Comparison of ENCODE assay signal across 14 mouse cellular contexts in genomic region chr7:34226846-34227245, GRCm38 (mm10). TPM values are rescaled to one million over a fixed set of nuclear protein-coding genes. Genes with fewer than 3 reads are reported as not detected.
A peak's percentile ranks its signal among the peaks of the same experiment; 100 is the strongest.
DNase-seq lines count a peak whose midpoint lies in the region; ATAC-seq and TF ChIP-seq lines count a peak whose summit lies in the region.
"Had no signal": no experiment of that assay in that cellular context is flagged by ENCODE, and none has a peak within 500 bp of the region (broad histone marks: within the 10 kb centered on the region; RNA-seq: fewer than 3 reads in every experiment).

No protein-coding gene starts in this region.

- peak overlapping the region; percentile 76 for H3K4me2 ChIP-seq in heart, embryonic 12.5 days
- no peak overlapping the region for H3K4me2 ChIP-seq in limb, embryonic 13.5 days (replicated peaks)
- peak overlapping the region; percentile 24; the same call in 1 of the 2 replicates for H3K4me2 ChIP-seq in liver, embryonic 14.5 days (ENCODE audit: low read depth)
- H3K4me2 ChIP-seq: hindbrain, embryonic 15.5 days had no signal

- TF ChIP-seq CTCF in MEL (IDR thresholded peaks at IDR 0.05 in 2 of 3, conservative IDR thresholded peaks at IDR 0.05 in 1 of 3; ENCODE audit: control insufficient read depth in 1 of 3, insufficient read depth in 1 of 3, low read depth in 2 of 3, low read length in 3 of 3, poor library complexity in 1 of 3, severe bottlenecking in 1 of 3): peak in 1 of 3 experiments; percentile 26; a peak in 2 of 6 replicates
- TF ChIP-seq CTCF in liver, embryonic 14.5 days (IDR thresholded peaks at IDR 0.05; ENCODE audit: low read depth): peak; percentile 51

- DNase-seq in heart, adult 8-10 months (ENCODE audit: low spot score): no peak
- no peak for DNase-seq in limb, embryonic 10.5 days (ENCODE audit: low spot score)
- peak; percentile 12 for DNase-seq in MEL (ENCODE audit: low read depth, low spot score)
- DNase-seq in liver, embryonic 14.5 days (ENCODE audit: low read depth in 3 of 3, low spot score in 3 of 3): no peak
- DNase-seq in left cerebral cortex, postnatal 10 days (ENCODE audit: extremely low spot score in 1 of 2, low spot score in 2 of 2): no peak
- DNase-seq: adrenal gland, adult 8-10 months; embryo, embryonic 11 days; kidney, postnatal 10 days; lung, postnatal 10 days had no signal

- H3K27me3 ChIP-seq in heart, embryonic 12.5 days (replicated peaks): no peaks in the 10 kb centered on the region
- H3K27me3 ChIP-seq in limb, embryonic 13.5 days: no peaks in the 10 kb centered on the region
- no peaks in the 10 kb centered on the region for H3K27me3 ChIP-seq in limb, embryonic 10.5 days (ENCODE audit: low read depth, poor library complexity, severe bottlenecking)
- no peaks in the 10 kb centered on the region for H3K27me3 ChIP-seq in MEL (ENCODE audit: control insufficient read depth in 1 of 2, insufficient read depth in 2 of 2, low read length in 2 of 2)
- no peaks in the 10 kb centered on the region for H3K27me3 ChIP-seq in liver, embryonic 14.5 days (ENCODE audit: control insufficient read depth, insufficient read depth, low read length)
- H3K27me3 ChIP-seq: hindbrain, embryonic 15.5 days had no signal

- peaks cover 69% of the 10 kb centered on the region for H3K36me3 ChIP-seq in heart, embryonic 12.5 days
- H3K36me3 ChIP-seq in limb, embryonic 13.5 days: peaks cover 68% of the 10 kb centered on the region
- peaks cover 71% of the 10 kb centered on the region for H3K36me3 ChIP-seq in limb, embryonic 10.5 days
- H3K36me3 ChIP-seq in MEL (ENCODE audit: control insufficient read depth in 1 of 2, insufficient read depth in 2 of 2, low read length in 2 of 2): peaks cover 22 to 43% of the 10 kb centered on the region in 2 experiments
- peaks cover 19% of the 10 kb centered on the region for H3K36me3 ChIP-seq in liver, embryonic 14.5 days (replicated peaks; ENCODE audit: control insufficient read depth, insufficient read depth, low read depth)

- H3K27ac ChIP-seq in heart, embryonic 12.5 days (ENCODE audit: poor library complexity, severe bottlenecking): no peak overlapping the region
- no peak overlapping the region for H3K27ac ChIP-seq in limb, embryonic 13.5 days
- no peak overlapping the region for H3K27ac ChIP-seq in limb, embryonic 10.5 days
- H3K27ac ChIP-seq in MEL (ENCODE audit: control insufficient read depth, low read depth, low read length): no peak overlapping the region
- no peak overlapping the region for H3K27ac ChIP-seq in liver, embryonic 14.5 days
- H3K27ac ChIP-seq: hindbrain, embryonic 15.5 days had no signal

- no peak for ATAC-seq in heart, embryonic 12.5 days (ENCODE audit: insufficient number of reproducible peaks, low FRiP score)
- no peak for ATAC-seq in limb, embryonic 13.5 days (ENCODE audit: low FRiP score, low read depth)
- ATAC-seq in liver, embryonic 14.5 days (ENCODE audit: insufficient read depth): no peak
- no peak for ATAC-seq in megakaryocyte progenitor cell, adult 5-6 weeks (replicated peaks; ENCODE audit: poor library complexity)

- peak overlapping the region; percentile 73 for H3K4me3 ChIP-seq in heart, embryonic 12.5 days
- H3K4me3 ChIP-seq in limb, embryonic 13.5 days: no peak overlapping the region
- no peak overlapping the region for H3K4me3 ChIP-seq in limb, embryonic 10.5 days
- H3K4me3 ChIP-seq in MEL (ENCODE audit: control insufficient read depth in 1 of 2, insufficient read depth in 1 of 2, low read depth in 2 of 2, low read length in 2 of 2): peak overlapping the region in 1 of 2 experiments; percentile 8; a peak in 3 of 4 replicates
- no peak overlapping the region for H3K4me3 ChIP-seq in liver, embryonic 14.5 days (ENCODE audit: insufficient read depth in 1 of 2, low read depth in 2 of 2, low read length in 2 of 2)
- H3K4me3 ChIP-seq: hindbrain, embryonic 15.5 days had no signal

- intact Hi-C loops in left cerebral cortex, postnatal 10 days (cut with DNase I): no loop called here

- 86% methylated on average over 12 of the region's 12 CpGs for WGBS in heart, embryonic 12.5 days
- WGBS in limb, embryonic 13.5 days: 91% methylated on average over 12 of the region's 12 CpGs
- 91% methylated on average over 12 of the region's 12 CpGs for WGBS in limb, embryonic 10.5 days
- WGBS in liver, embryonic 14.5 days (ENCODE audit: insufficient replicate concordance): 76% methylated on average over 12 of the region's 12 CpGs

- TF ChIP-seq RAD21 in MEL (IDR thresholded peaks at IDR 0.05; ENCODE audit: low read depth, low read length): no peak

- peaks cover 47% of the 10 kb centered on the region for H3K4me1 ChIP-seq in heart, embryonic 12.5 days (replicated peaks)
- peaks cover 35% of the 10 kb centered on the region for H3K4me1 ChIP-seq in limb, embryonic 13.5 days
- H3K4me1 ChIP-seq in limb, embryonic 10.5 days: peaks cover 32% of the 10 kb centered on the region
- H3K4me1 ChIP-seq in MEL (ENCODE audit: control insufficient read depth in 1 of 2, insufficient read depth in 2 of 2, low read length in 2 of 2): peaks cover 7 to 28% of the 10 kb centered on the region in 2 experiments
- H3K4me1 ChIP-seq in liver, embryonic 14.5 days (replicated peaks; ENCODE audit: control insufficient read depth in 2 of 2, insufficient read depth in 2 of 2, low read length in 1 of 2): peaks cover 12 to 30% of the 10 kb centered on the region in 2 experiments

- no peak for TF ChIP-seq EP300 in MEL (IDR thresholded peaks at IDR 0.05; ENCODE audit: low read depth in 1 of 2, low read length in 2 of 2)
- TF ChIP-seq EP300 in liver, embryonic 14.5 days (IDR thresholded peaks at IDR 0.05; ENCODE audit: low read depth): no peak

- peak overlapping the region; percentile 84; the same call in 1 of the 2 replicates for H3K9ac ChIP-seq in heart, embryonic 12.5 days
- 0 out of 2 replicates have a peak overlapping the region, but pooled peaks have one; percentile 13 for H3K9ac ChIP-seq in limb, embryonic 13.5 days
- H3K9ac ChIP-seq in MEL (ENCODE audit: control insufficient read depth, low read depth, low read length, poor library complexity, severe bottlenecking): no peak overlapping the region
- H3K9ac ChIP-seq in liver, embryonic 14.5 days (replicated peaks): no peak overlapping the region
- H3K9ac ChIP-seq: hindbrain, embryonic 15.5 days had no signal

- H3K9me3 ChIP-seq in heart, embryonic 12.5 days (replicated peaks): no peaks in the 10 kb centered on the region
- H3K9me3 ChIP-seq in limb, embryonic 13.5 days: peaks cover 3% of the 10 kb centered on the region; the same call in 1 of the 2 replicates
- H3K9me3 ChIP-seq in limb, embryonic 10.5 days (replicated peaks): no peaks in the 10 kb centered on the region
- no peaks in the 10 kb centered on the region for H3K9me3 ChIP-seq in MEL (replicated peaks; ENCODE audit: insufficient read depth, low read length)
- H3K9me3 ChIP-seq in liver, embryonic 14.5 days (ENCODE audit: control insufficient read depth, low read length): no peaks in the 10 kb centered on the region
- H3K9me3 ChIP-seq: hindbrain, embryonic 15.5 days had no signal

- peaks cover 47% of the 10 kb centered on the region for H3K79me2 ChIP-seq in MEL (ENCODE audit: control insufficient read depth, insufficient read depth, low read length, poor library complexity)

- TF ChIP-seq POLR2A in MEL (IDR thresholded peaks at IDR 0.05; ENCODE audit: control insufficient read depth in 1 of 2, insufficient read depth in 1 of 2, low read depth in 1 of 2, low read length in 2 of 2, poor library complexity in 1 of 2): no peak

RNA-seq across cellular contexts. Expression of gene Gpi1, which starts 3.3 kb away (rescaled TPM):
- 777 and 794 TPM in 2 replicates for polyA plus RNA-seq in heart, embryonic 12.5 days (2016; fragmentation: Nextera tagmentation; extraction: Ambion mirVana)
- total RNA-seq in heart, adult 8-10 months (2022): 100 to 1,000 TPM; 550 to 601 (median 588) TPM
- 268 and 277 TPM in 2 replicates for polyA plus RNA-seq in limb, embryonic 13.5 days (2015; fragmentation: Nextera tagmentation; extraction: Ambion mirVana)
- 291 and 361 TPM in 2 replicates for polyA plus RNA-seq in limb, embryonic 10.5 days (2016; fragmentation: Nextera tagmentation; extraction: Ambion mirVana)
- total RNA-seq in MEL (2012; rRNA removed): 270 and 388 TPM in 2 replicates
- 1,000 to 10,000 TPM in 1 of 2 experiments, 100 to 1,000 TPM in 1; 727 to 1,355 TPM for polyA plus RNA-seq in MEL (2012; ENCODE audit: insufficient read depth in 1 of 2, insufficient read length in 2 of 2, low read depth in 1 of 2, low replicate concordance in 2 of 2, missing spikeins in 1 of 2)
- 83.2 and 101 TPM in 2 replicates for polyA plus RNA-seq in liver, embryonic 14.5 days (2012; rRNA removed)
- 107 and 108 TPM in 2 replicates for polyA plus RNA-seq in liver, embryonic 14.5 days (2014; fragmentation: Nextera tagmentation; extraction: Ambion mirVana)
- total RNA-seq in megakaryocyte progenitor cell, adult 5-6 weeks (2015): 573 and 626 TPM in 2 replicates
- 615 and 714 TPM in 2 replicates for total RNA-seq in megakaryocyte progenitor cell, adult 5-6 weeks (2017)
- total RNA-seq in left cerebral cortex, postnatal 10 days (2021): 100 to 1,000 TPM; 577 to 619 TPM

RNA-seq across cellular contexts. Expression of gene Gm6096, which starts 24.0 kb away (rescaled TPM):
- polyA plus RNA-seq in heart, embryonic 12.5 days (2016; fragmentation: Nextera tagmentation; extraction: Ambion mirVana): 0.86 TPM in 1 of 2 replicates, not detected in the other
- total RNA-seq in heart, adult 8-10 months (2022): not detected
- 0.53 TPM in 1 of 2 replicates, not detected in the other for polyA plus RNA-seq in limb, embryonic 13.5 days (2015; fragmentation: Nextera tagmentation; extraction: Ambion mirVana)
- polyA plus RNA-seq in limb, embryonic 10.5 days (2016; fragmentation: Nextera tagmentation; extraction: Ambion mirVana): 0.38 TPM in 1 of 2 replicates, not detected in the other
- not detected in 2 replicates for total RNA-seq in MEL (2012; rRNA removed)
- polyA plus RNA-seq in MEL (2012; ENCODE audit: insufficient read depth in 1 of 2, insufficient read length in 2 of 2, low read depth in 1 of 2, low replicate concordance in 2 of 2, missing spikeins in 1 of 2): not detected
- not detected in 2 replicates for polyA plus RNA-seq in liver, embryonic 14.5 days (2012; rRNA removed)
- 0.30 TPM in 1 of 2 replicates, not detected in the other for polyA plus RNA-seq in liver, embryonic 14.5 days (2014; fragmentation: Nextera tagmentation; extraction: Ambion mirVana)
- total RNA-seq in megakaryocyte progenitor cell, adult 5-6 weeks (2015): not detected in 2 replicates
- total RNA-seq in megakaryocyte progenitor cell, adult 5-6 weeks (2017): not detected in 2 replicates
- not detected for total RNA-seq in left cerebral cortex, postnatal 10 days (2021)
- total RNA-seq: adrenal gland, adult 8-10 months; left cerebral cortex, adult 18-20 months had no signal
- polyA plus RNA-seq: hindbrain, embryonic 15.5 days had no signal

RNA-seq across cellular contexts. Expression of gene Pdcd2l, which starts 30.4 kb away (rescaled TPM):
- 45.6 and 50.0 TPM in 2 replicates for polyA plus RNA-seq in heart, embryonic 12.5 days (2016; fragmentation: Nextera tagmentation; extraction: Ambion mirVana)
- 10 to 100 TPM; 19.2 to 21.2 (median 20.1) TPM for total RNA-seq in heart, adult 8-10 months (2022)
- 69.0 and 73.2 TPM in 2 replicates for polyA plus RNA-seq in limb, embryonic 13.5 days (2015; fragmentation: Nextera tagmentation; extraction: Ambion mirVana)
- 75.4 and 88.1 TPM in 2 replicates for polyA plus RNA-seq in limb, embryonic 10.5 days (2016; fragmentation: Nextera tagmentation; extraction: Ambion mirVana)
- 25.7 and 29.5 TPM in 2 replicates for total RNA-seq in MEL (2012; rRNA removed)
- polyA plus RNA-seq in MEL (2012; ENCODE audit: insufficient read depth in 1 of 2, insufficient read length in 2 of 2, low read depth in 1 of 2, low replicate concordance in 2 of 2, missing spikeins in 1 of 2): 10 to 100 TPM in 1 of 2 experiments, not detected in 1; 26.6 TPM
- polyA plus RNA-seq in liver, embryonic 14.5 days (2012; rRNA removed): 12.4 and 14.1 TPM in 2 replicates
- 20.4 and 21.7 TPM in 2 replicates for polyA plus RNA-seq in liver, embryonic 14.5 days (2014; fragmentation: Nextera tagmentation; extraction: Ambion mirVana)
- 25.2 and 32.9 TPM in 2 replicates for total RNA-seq in megakaryocyte progenitor cell, adult 5-6 weeks (2015)
- 33.0 and 42.0 TPM in 2 replicates for total RNA-seq in megakaryocyte progenitor cell, adult 5-6 weeks (2017)
- total RNA-seq in left cerebral cortex, postnatal 10 days (2021): 10 to 100 TPM; 24.9 to 28.9 TPM

RNA-seq across cellular contexts. Expression of gene Uba2, which starts 57.4 kb away (rescaled TPM):
- 123 and 127 TPM in 2 replicates for polyA plus RNA-seq in heart, embryonic 12.5 days (2016; fragmentation: Nextera tagmentation; extraction: Ambion mirVana)
- 10 to 100 TPM; 26.8 to 32.8 (median 29.9) TPM for total RNA-seq in heart, adult 8-10 months (2022)
- polyA plus RNA-seq in limb, embryonic 13.5 days (2015; fragmentation: Nextera tagmentation; extraction: Ambion mirVana): 230 and 232 TPM in 2 replicates
- polyA plus RNA-seq in limb, embryonic 10.5 days (2016; fragmentation: Nextera tagmentation; extraction: Ambion mirVana): 297 and 310 TPM in 2 replicates
- total RNA-seq in MEL (2012; rRNA removed): 207 and 210 TPM in 2 replicates
- 100 to 1,000 TPM in 1 of 2 experiments, not detected in 1; 201 TPM for polyA plus RNA-seq in MEL (2012; ENCODE audit: insufficient read depth in 1 of 2, insufficient read length in 2 of 2, low read depth in 1 of 2, low replicate concordance in 2 of 2, missing spikeins in 1 of 2)
- 37.4 and 62.1 TPM in 2 replicates for polyA plus RNA-seq in liver, embryonic 14.5 days (2012; rRNA removed)
- polyA plus RNA-seq in liver, embryonic 14.5 days (2014; fragmentation: Nextera tagmentation; extraction: Ambion mirVana): 83.0 and 97.5 TPM in 2 replicates
- 180 and 208 TPM in 2 replicates for total RNA-seq in megakaryocyte progenitor cell, adult 5-6 weeks (2015)
- total RNA-seq in megakaryocyte progenitor cell, adult 5-6 weeks (2017): 184 and 193 TPM in 2 replicates
- total RNA-seq in left cerebral cortex, postnatal 10 days (2021): 10 to 100 TPM; 77.3 to 80.7 TPM

Comparison
In these comparisons a context has a peak if more than half of its experiments do, and no peak if none do; other contexts are left out.
1. H3K9ac ChIP-seq: peak in heart, embryonic 12.5 days (single experiment) and limb, embryonic 13.5 days (single experiment); none in MEL (single experiment) and liver, embryonic 14.5 days (single experiment).